29 mouse cellular contexts compared by ENCODE assay signal in the genomic region with DNA sequence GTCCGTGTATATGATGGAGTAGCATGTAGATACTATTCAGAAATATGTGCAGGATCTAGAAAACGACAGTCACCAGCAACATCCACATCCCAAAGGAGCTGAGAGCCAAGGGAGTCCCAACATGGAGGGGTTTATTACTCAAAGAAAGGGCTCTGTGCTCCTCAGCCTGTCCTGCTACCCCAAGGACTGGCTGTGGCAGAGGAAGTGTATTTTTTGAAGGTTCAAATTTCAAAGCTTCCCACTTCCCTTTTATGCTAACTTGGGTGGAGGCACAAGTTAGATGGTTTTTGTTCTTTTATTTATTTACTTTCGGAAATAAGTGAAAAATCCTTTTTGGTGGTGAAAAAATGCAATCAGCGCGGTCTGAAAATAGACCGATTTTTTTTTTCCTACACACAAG.
DNase-seq lines count a peak whose midpoint lies in the region; ATAC-seq and TF ChIP-seq lines count a peak whose summit lies in the region.
"Had no signal": no experiment of that assay in that cellular context is flagged by ENCODE, and none has a peak within 500 bp of the region (broad histone marks: within the 10 kb centered on the region; RNA-seq: fewer than 3 reads in every experiment).

No protein-coding gene starts in this region.

- no peaks in the 10 kb centered on the region for H3K36me3 ChIP-seq in MEL (ENCODE audit: control insufficient read depth in 1 of 2, insufficient read depth in 2 of 2, low read length in 2 of 2)
- H3K36me3 ChIP-seq in embryonic facial prominence, embryonic 14.5 days (ENCODE audit: control insufficient read depth, insufficient read depth, low read length), result no peaks in the 10 kb centered on the region
- no peaks in the 10 kb centered on the region for H3K36me3 ChIP-seq in midbrain, postnatal 0 days (ENCODE audit: insufficient read depth, low read length)
- H3K36me3 ChIP-seq: embryonic facial prominence, embryonic 12.5 days; forebrain, embryonic 12.5 days; forebrain, embryonic 15.5 days; heart, embryonic 12.5 days; heart, embryonic 15.5 days had no signal

- H3K9ac ChIP-seq in MEL (ENCODE audit: control insufficient read depth, low read depth, low read length, poor library complexity, severe bottlenecking), result no peak overlapping the region
- H3K9ac ChIP-seq in embryonic facial prominence, embryonic 14.5 days (ENCODE audit: low read depth, low read length), result no peak overlapping the region
- no peak overlapping the region for H3K9ac ChIP-seq in midbrain, postnatal 0 days (replicated peaks; ENCODE audit: low read length, poor library complexity, severe bottlenecking)
- H3K9ac ChIP-seq: embryonic facial prominence, embryonic 12.5 days; forebrain, embryonic 12.5 days; forebrain, embryonic 15.5 days; heart, embryonic 12.5 days; heart, embryonic 15.5 days; hindbrain, embryonic 14.5 days had no signal

- TF ChIP-seq POLR2A in MEL (IDR thresholded peaks at IDR 0.05; ENCODE audit: control insufficient read depth in 1 of 2, insufficient read depth in 1 of 2, low read depth in 1 of 2, low read length in 2 of 2, poor library complexity in 1 of 2), result no peak

- no peaks in the 10 kb centered on the region; a peak in 1 of 4 replicates for H3K27me3 ChIP-seq in MEL (ENCODE audit: control insufficient read depth in 1 of 2, insufficient read depth in 2 of 2, low read length in 2 of 2)
- H3K27me3 ChIP-seq in embryonic facial prominence, embryonic 14.5 days (replicated peaks; ENCODE audit: control insufficient read depth, insufficient read depth, low read length), result no peaks in the 10 kb centered on the region
- H3K27me3 ChIP-seq in midbrain, postnatal 0 days (ENCODE audit: insufficient read depth, low read length), result no peaks in the 10 kb centered on the region
- H3K27me3 ChIP-seq: embryonic facial prominence, embryonic 12.5 days; forebrain, embryonic 12.5 days; forebrain, embryonic 15.5 days; heart, embryonic 15.5 days had no signal

- no peak for TF ChIP-seq EP300 in MEL (IDR thresholded peaks at IDR 0.05; ENCODE audit: low read depth in 1 of 2, low read length in 2 of 2)

- H3K4me1 ChIP-seq in MEL (ENCODE audit: control insufficient read depth in 1 of 2, insufficient read depth in 2 of 2, low read length in 2 of 2), result no peaks in the 10 kb centered on the region
- peaks cover 17% of the 10 kb centered on the region for H3K4me1 ChIP-seq in embryonic facial prominence, embryonic 14.5 days (ENCODE audit: control insufficient read depth, insufficient read depth, low read length)
- H3K4me1 ChIP-seq in midbrain, postnatal 0 days (ENCODE audit: insufficient read depth, low read length), result no peaks in the 10 kb centered on the region
- H3K4me1 ChIP-seq: forebrain, embryonic 12.5 days; forebrain, embryonic 15.5 days; heart, embryonic 12.5 days; heart, embryonic 15.5 days had no signal

- intact Hi-C loops in left cerebral cortex, postnatal 36 days (cut with DNase I), result no loop called here

- TF ChIP-seq RAD21 in MEL (IDR thresholded peaks at IDR 0.05; ENCODE audit: low read depth, low read length), result no peak

- H3K27ac ChIP-seq in MEL (ENCODE audit: control insufficient read depth, low read depth, low read length), result no peak overlapping the region
- H3K27ac ChIP-seq in embryonic facial prominence, embryonic 14.5 days (replicated peaks; ENCODE audit: low read depth, low read length), result no peak overlapping the region
- no peak overlapping the region for H3K27ac ChIP-seq in midbrain, postnatal 0 days (ENCODE audit: low read depth, low read length)
- H3K27ac ChIP-seq: embryonic facial prominence, embryonic 12.5 days; forebrain, embryonic 12.5 days; forebrain, embryonic 15.5 days; heart, embryonic 15.5 days; hindbrain, embryonic 14.5 days; hindbrain, postnatal 0 days had no signal

- WGBS in embryonic facial prominence, embryonic 14.5 days, result 47% methylated on average over 6 of the region's 6 CpGs
- 84% methylated on average over 6 of the region's 6 CpGs for WGBS in midbrain, postnatal 0 days

- no peak for TF ChIP-seq CTCF in MEL (IDR thresholded peaks at IDR 0.05 in 2 of 3, conservative IDR thresholded peaks at IDR 0.05 in 1 of 3; ENCODE audit: control insufficient read depth in 1 of 3, insufficient read depth in 1 of 3, low read depth in 2 of 3, low read length in 3 of 3, poor library complexity in 1 of 3, severe bottlenecking in 1 of 3)
- no peak for TF ChIP-seq CTCF in midbrain, postnatal 0 days (IDR thresholded peaks at IDR 0.05)

- no peak overlapping the region for H3K4me3 ChIP-seq in MEL (ENCODE audit: control insufficient read depth in 1 of 2, insufficient read depth in 1 of 2, low read depth in 2 of 2, low read length in 2 of 2)
- no peak overlapping the region for H3K4me3 ChIP-seq in embryonic facial prominence, embryonic 14.5 days (ENCODE audit: low read depth, low read length)
- H3K4me3 ChIP-seq in midbrain, postnatal 0 days (ENCODE audit: low read depth, low read length), result no peak overlapping the region
- H3K4me3 ChIP-seq: embryonic facial prominence, embryonic 12.5 days; erythroblast, embryonic 14.5 days; forebrain, embryonic 12.5 days; forebrain, embryonic 15.5 days; heart, embryonic 12.5 days; heart, embryonic 15.5 days had no signal

- H3K79me2 ChIP-seq in MEL (ENCODE audit: control insufficient read depth, insufficient read depth, low read length, poor library complexity), result no peaks in the 10 kb centered on the region

- no peaks in the 10 kb centered on the region for H3K9me3 ChIP-seq in MEL (replicated peaks; ENCODE audit: insufficient read depth, low read length)
- H3K9me3 ChIP-seq in embryonic facial prominence, embryonic 14.5 days (ENCODE audit: control insufficient read depth, low read length), result peaks cover 3% of the 10 kb centered on the region; the same call in 1 of the 2 replicates
- no peaks in the 10 kb centered on the region for H3K9me3 ChIP-seq in midbrain, postnatal 0 days (ENCODE audit: low read length)
- H3K9me3 ChIP-seq: embryonic facial prominence, embryonic 12.5 days; forebrain, embryonic 12.5 days; forebrain, embryonic 15.5 days; heart, embryonic 15.5 days had no signal

- H3K4me2 ChIP-seq in embryonic facial prominence, embryonic 14.5 days (ENCODE audit: low read depth, low read length), result 0 out of 2 replicates have a peak overlapping the region, but pooled peaks have one; percentile 1
- H3K4me2 ChIP-seq in midbrain, postnatal 0 days (ENCODE audit: low read depth, low read length, poor library complexity, severe bottlenecking), result no peak overlapping the region
- H3K4me2 ChIP-seq: embryonic facial prominence, embryonic 12.5 days; forebrain, embryonic 12.5 days; forebrain, embryonic 15.5 days; heart, embryonic 12.5 days; heart, embryonic 15.5 days; hindbrain, embryonic 14.5 days had no signal

- DNase-seq in A20 (ENCODE audit: low read depth, low spot score), result peak; percentile 5
- peak; percentile 20 for DNase-seq in MEL (ENCODE audit: low read depth, low spot score)
- no peak for DNase-seq in embryonic facial prominence, embryonic 14.5 days (ENCODE audit: low spot score)
- no peak for DNase-seq in adrenal gland, postnatal 14 days
- no peak for DNase-seq in midbrain, postnatal 0 days (ENCODE audit: low spot score)
- no peak for DNase-seq in left cerebral cortex, postnatal 36 days (ENCODE audit: low spot score in 2 of 2)
- DNase-seq: adrenal gland, adult 2 months; adrenal gland, postnatal 25 days; cerebellum, adult 11-12 months; cerebellum, adult 8-10 months; cerebellum, postnatal 10 days; cerebellum, postnatal 36 days; gastrocnemius, postnatal 25 days; heart, adult 11 months; heart, postnatal 14 days; heart, postnatal 4 days had no signal

- no peak for ATAC-seq in embryonic facial prominence, embryonic 14.5 days (ENCODE audit: low read depth)
- peak; percentile 92 for ATAC-seq in megakaryocyte, adult 5-6 weeks (ENCODE audit: poor library complexity, severe bottlenecking)
- ATAC-seq in megakaryocyte-erythroid progenitor cell, adult 5-6 weeks (replicated peaks; ENCODE audit: low FRiP score, low TSS enrichment, poor library complexity, severe bottlenecking), result no peak
- ATAC-seq in midbrain, postnatal 0 days (ENCODE audit: low FRiP score), result no peak
- ATAC-seq: CD4-positive, CD25-positive, alpha-beta regulatory T cell, adult 4 months; forebrain, embryonic 15.5 days; hindbrain, postnatal 0 days; inflammation-experienced regulatory T-cells, adult 6 months; intestine, embryonic 16.5 days had no signal

TF ChIP-seq in MEL, 35 proteins besides CTCF, POLR2A, EP300 and RAD21:
- TF ChIP-seq POLR2AphosphoS5 (IDR thresholded peaks at IDR 0.05; ENCODE audit: borderline replicate concordance, low read depth, low read length) (no peak), MXI1 (IDR thresholded peaks at IDR 0.05; ENCODE audit: low read depth, low read length) (no peak), GABPA (IDR thresholded peaks at IDR 0.05; ENCODE audit: low read depth, low read length) (no peak), MAFK (IDR thresholded peaks at IDR 0.05; ENCODE audit: borderline replicate concordance, low read depth, low read length) (no peak)

Comparison
In these comparisons a context has a peak if more than half of its experiments do, and no peak if none do; other contexts are left out.
1. DNase-seq: peak in A20 (single experiment) and MEL (single experiment); none in embryonic facial prominence, embryonic 14.5 days (single experiment), adrenal gland, postnatal 14 days (single experiment), midbrain, postnatal 0 days (single experiment) and left cerebral cortex, postnatal 36 days (0 of 2).